Mouse (Mus musculus) MEL (cell line): ENCODE measurements around the gene Hdgfl2.

Experiments used
- CTCF ChIP-seq, 3 experiments: IDR thresholded peaks in 2 of 3; conservative IDR thresholded peaks in 1 of 3; 2 replicates each; pipeline ENCODE4 v1.5.1; 2011 to 2012; ENCODE audit warnings: low read length in 3 of 3, low read depth in 2 of 3, mild to moderate bottlenecking in 2 of 3, improper control_type of control experiment in 1 of 3, inconsistent platforms in 1 of 3, mixed read lengths in 1 of 3, moderate library complexity in 1 of 3; ENCODE audit not compliant: control insufficient read depth in 1 of 3, insufficient read depth in 1 of 3, poor library complexity in 1 of 3, severe bottlenecking in 1 of 3
- GATA1 ChIP-seq: IDR thresholded peaks from 2 replicates; pipeline ENCODE4 v1.6.1; 2011; ENCODE audit warnings: low read depth, low read length, improper control_type of control experiment
- KAT2A ChIP-seq: conservative IDR thresholded peaks from 2 replicates; pipeline ENCODE4 v1.6.1; 2012; ENCODE audit warnings: low read depth, low read length, improper control_type of control experiment, inconsistent platforms
- MAFK ChIP-seq: IDR thresholded peaks from 2 replicates; pipeline ENCODE4 v1.6.1; 2011; ENCODE audit warnings: low read depth, mild to moderate bottlenecking, low read length, improper control_type of control experiment, borderline replicate concordance
- MAZ ChIP-seq: IDR thresholded peaks from 2 replicates; pipeline ENCODE4 v1.6.1; 2012; ENCODE audit warnings: low read depth, mild to moderate bottlenecking, inconsistent platforms, low read length, improper control_type of control experiment
- POLR2A ChIP-seq, 2 experiments: IDR thresholded peaks; 2 replicates each; pipeline ENCODE4 v1.6.1; 2011 to 2012; ENCODE audit warnings: low read length in 2 of 2, mild to moderate bottlenecking in 2 of 2, control low read depth in 1 of 2, improper control_type of control experiment in 1 of 2, low read depth in 1 of 2, moderate library complexity in 1 of 2; ENCODE audit not compliant: control insufficient read depth in 1 of 2, insufficient read depth in 1 of 2, poor library complexity in 1 of 2
- RCOR1 ChIP-seq: IDR thresholded peaks from 2 replicates; pipeline ENCODE4 v1.6.1; 2012; ENCODE audit warnings: low read depth, mild to moderate bottlenecking, inconsistent platforms, low read length, improper control_type of control experiment
- SMC3 ChIP-seq: IDR thresholded peaks from 2 replicates; pipeline ENCODE4 v1.6.1; 2011; ENCODE audit warnings: low read depth, low read length, improper control_type of control experiment
- UBTF ChIP-seq: IDR thresholded peaks from 2 replicates; pipeline ENCODE4 v1.6.1; 2012; ENCODE audit warnings: low read depth, mild to moderate bottlenecking, inconsistent platforms, low read length, improper control_type of control experiment, moderate library complexity, borderline replicate concordance; ENCODE audit not compliant: insufficient read depth
- USF1 ChIP-seq: IDR thresholded peaks from 2 replicates; pipeline ENCODE4 v1.6.1; 2014; ENCODE audit warnings: low read depth, mild to moderate bottlenecking, inconsistent platforms, low read length, improper control_type of control experiment, moderate library complexity
- ZKSCAN1 ChIP-seq: IDR thresholded peaks from 2 replicates; pipeline ENCODE4 v1.6.1; 2012; ENCODE audit warnings: low read depth, mild to moderate bottlenecking, inconsistent platforms, low read length, improper control_type of control experiment, moderate library complexity
- ZNF384 ChIP-seq: IDR thresholded peaks from 2 replicates; pipeline ENCODE4 v1.6.1; 2012; ENCODE audit warnings: low read depth, mild to moderate bottlenecking, inconsistent platforms, low read length, improper control_type of control experiment

GRCm38 (mm10) chr17:56144546-56144945 is 65.1 kb downstream of the Hdgfl2 start:
- TF ChIP-seq SMC3 (no peak), GATA1 (no peak), ZKSCAN1 (no peak), CTCF (IDR thresholded peaks at IDR 0.05 in 2 of 3, conservative IDR thresholded peaks at IDR 0.05 in 1 of 3; ENCODE audit: control insufficient read depth in 1 of 3, insufficient read depth in 1 of 3, low read depth in 2 of 3, low read length in 3 of 3, poor library complexity in 1 of 3, severe bottlenecking in 1 of 3) (no peak), MAFK (no peak), USF1 (no peak), KAT2A (no peak), POLR2A (IDR thresholded peaks at IDR 0.05; ENCODE audit: control insufficient read depth in 1 of 2, insufficient read depth in 1 of 2, low read depth in 1 of 2, low read length in 2 of 2, poor library complexity in 1 of 2) (no peak), MAZ (no peak), RCOR1 (no peak), ZNF384 (no peak), UBTF (no peak)
